Mouse (Mus musculus): ENCODE results near the gene Poln. TPM values are rescaled to one million over a fixed set of nuclear protein-coding genes. Genes with fewer than 3 reads are reported as not detected.

Gene Poln
- 1 to 10 TPM in 1 of 2 experiments, under 1 TPM in 1; 0.98 to 2.0 TPM for total RNA-seq (2021)
- long read RNA-seq, experiment 1, partial matches to known transcripts = 0 of 1 reads
- long read RNA-seq, experiment 1, other reads (novel, unspliced or antisense) = 1 of 1 reads
- long read RNA-seq, experiment 2 = 0 reads

DNA sequence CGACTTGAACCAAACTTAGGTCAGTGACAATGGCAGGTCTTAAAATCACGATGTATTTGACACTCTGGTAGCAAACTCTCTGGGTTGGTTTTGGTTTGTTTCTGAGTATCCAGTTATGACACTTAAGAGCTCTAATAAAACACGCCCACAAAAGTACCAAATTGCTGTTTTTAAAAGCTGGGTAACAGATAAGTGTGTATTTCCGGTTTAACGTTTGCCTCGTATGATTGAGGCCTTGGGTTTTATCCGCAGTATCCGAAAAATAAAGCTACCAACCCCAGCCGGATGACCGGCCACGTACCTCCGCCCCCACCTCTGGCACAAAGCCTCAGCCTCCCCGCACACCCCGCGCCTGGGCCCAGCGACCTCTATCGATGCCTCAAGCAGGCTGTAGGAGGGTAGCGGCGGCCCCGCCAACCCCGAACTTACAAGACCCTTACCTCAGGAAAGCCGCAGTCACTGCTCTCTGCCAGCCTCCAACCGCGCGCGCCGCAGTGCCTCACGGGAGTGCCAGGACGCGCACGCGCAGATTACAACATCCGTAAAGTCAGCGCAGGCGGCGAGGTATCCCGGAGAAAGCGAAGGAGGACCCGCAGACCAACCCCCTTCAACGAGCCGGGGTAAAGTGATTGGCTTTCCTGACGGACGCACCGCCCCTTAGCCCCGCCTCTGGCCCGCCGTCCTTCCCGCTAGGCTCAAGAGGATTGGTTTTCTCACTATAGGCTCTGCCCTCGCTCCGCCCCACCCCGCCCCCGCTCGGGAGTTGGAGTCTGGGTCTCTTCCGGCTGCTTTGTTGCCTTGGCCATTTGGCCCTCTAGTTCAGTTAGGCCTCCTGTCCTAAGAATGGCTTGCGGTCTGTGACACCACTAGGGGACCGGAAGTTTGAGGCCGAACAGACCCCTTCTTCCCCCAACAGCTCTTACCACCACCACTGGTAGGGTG, at the start of gene Poln, which contains the start of gene Haus3:
Gene Poln (minus strand): TSS at position 499 of the 942 bp plus-strand sequence.
Gene Haus3 (minus strand): TSS at position 578 of the 942 bp plus-strand sequence.
- peak; percentile 96 for DNase-seq
- intact Hi-C loops (cut with DNase I) = no loop called here

DNA sequence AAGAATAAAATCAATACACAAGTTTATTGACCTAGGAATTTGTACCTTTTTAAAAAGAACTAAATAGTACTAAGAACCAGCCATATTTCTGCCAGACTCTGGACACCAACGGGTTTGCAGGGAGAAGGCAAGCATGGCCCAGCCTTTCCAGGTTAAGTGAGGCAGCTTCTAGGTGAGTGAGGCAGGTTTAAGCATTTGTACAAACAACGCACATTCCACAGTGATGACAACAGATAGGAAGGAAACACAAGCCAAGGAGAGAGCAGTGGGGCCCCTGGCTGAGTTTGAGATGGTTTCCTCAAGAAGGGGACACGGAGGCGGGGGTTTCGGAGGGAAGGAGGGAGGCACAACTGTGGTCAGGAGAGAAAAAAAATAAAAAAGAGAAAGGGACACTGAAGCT, 49.4 kb upstream of the Poln start:
- intact Hi-C loops (cut with DNase I) = loop anchor here (10.0 kb wide), 1 partner anchor 116 kb away; the partner anchor contains the start of gene Rnf4
- DNase-seq = no peak

DNA sequence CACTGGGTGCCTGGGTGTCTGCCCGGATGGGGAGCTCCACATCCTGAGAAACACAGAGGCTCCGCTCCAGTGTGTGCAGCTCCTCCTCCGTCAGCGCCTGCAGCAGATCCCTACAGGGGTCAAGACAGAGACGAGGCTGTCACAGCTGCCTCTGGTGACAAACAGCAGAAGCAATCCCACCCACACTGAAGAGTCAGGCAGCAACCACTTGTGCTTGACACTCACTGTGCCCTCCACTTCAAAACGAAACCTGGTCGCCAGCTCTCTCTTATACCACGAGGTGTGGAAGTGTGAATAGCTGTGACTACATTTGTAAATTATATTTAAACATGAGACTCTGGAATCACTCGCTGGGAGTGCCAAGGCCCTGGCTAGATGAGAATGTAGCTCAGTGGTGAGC, 48.5 kb upstream of the Poln start:
- intact Hi-C loops (cut with DNase I) = loop anchor here (10.0 kb wide), 1 partner anchor 117 kb away; the partner anchor contains the start of gene Rnf4
- DNase-seq = peak in 1 of 2 experiments; percentile 14

DNA sequence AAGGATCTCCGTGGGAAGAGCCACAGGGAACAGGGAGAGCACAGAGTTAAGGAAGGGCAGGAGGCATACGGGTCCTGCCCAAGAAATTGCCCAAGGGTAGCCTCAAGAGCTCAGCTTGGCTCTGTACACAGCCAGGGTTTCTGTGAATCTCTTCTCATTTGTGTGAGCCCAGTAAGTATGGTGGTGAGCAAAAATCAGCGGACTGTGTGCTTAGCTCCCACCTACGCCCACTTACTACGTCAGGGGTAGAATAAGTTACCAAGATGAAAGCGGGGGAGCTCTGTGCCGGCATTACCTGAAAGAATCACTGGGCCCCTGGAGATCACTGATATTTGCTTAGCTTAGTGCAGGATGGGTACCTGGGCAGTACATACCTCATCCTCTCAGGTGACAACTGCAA, 46.8 kb upstream of the Poln start:
- intact Hi-C loops (cut with DNase I) = loop anchor here (10.0 kb wide), 1 partner anchor 119 kb away; the partner anchor contains the start of gene Rnf4

DNA sequence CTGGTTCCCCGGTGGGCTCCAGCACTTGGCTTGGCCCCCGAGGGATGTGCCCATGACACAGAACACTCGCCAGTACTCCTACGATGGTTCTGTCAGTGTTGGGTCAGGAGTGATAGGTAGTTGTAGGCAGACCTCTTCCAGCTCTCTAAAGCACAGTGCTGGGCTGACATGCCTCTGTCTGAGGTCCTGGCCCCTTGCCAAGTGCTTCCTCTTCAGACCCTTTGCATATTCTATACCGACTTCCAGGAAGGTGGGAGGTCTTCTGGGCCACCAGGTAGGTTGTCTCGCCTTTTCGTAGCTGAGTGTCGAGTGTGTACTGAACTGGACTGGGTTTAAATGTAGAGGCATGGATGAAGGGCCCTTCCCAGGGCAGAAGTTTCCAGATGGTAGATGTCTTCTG, 44.4 kb upstream of the Poln start:
- DNase-seq = no peak
- intact Hi-C loops (cut with DNase I) = loop anchor here (10.0 kb wide), 1 partner anchor 121 kb away; the partner anchor contains the start of gene Rnf4

More for the DNA sequence above, 46.8 kb upstream of the Poln start:
- DNase-seq = no peak

DNA sequence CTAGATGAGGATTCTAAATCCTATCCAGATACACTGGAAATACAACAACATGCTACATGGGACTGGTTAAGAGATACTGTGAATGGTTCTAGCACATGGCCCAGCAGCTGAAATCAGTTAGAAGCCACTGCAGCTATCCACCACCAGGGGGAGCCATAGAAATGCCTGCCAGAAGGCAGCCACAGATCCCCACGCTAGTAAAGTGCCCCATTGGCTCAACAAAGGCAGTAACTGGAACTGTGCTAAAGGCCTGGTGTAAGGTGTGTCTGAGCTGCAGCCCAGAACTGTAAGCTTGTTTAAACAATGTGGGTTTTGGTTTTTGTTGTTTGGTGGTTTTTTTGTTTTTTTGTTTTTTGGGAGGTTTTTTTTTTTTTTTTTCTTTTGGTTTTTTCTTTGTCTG, 41.0 kb upstream of the Poln start:
- intact Hi-C loops (cut with DNase I) = loop anchor here (1.0 to 10.0 kb wide), 3 partner anchors 27 to 125 kb away; partner anchors contain the start of gene Rnf4
- DNase-seq = peak; percentile 76 to 87

DNA sequence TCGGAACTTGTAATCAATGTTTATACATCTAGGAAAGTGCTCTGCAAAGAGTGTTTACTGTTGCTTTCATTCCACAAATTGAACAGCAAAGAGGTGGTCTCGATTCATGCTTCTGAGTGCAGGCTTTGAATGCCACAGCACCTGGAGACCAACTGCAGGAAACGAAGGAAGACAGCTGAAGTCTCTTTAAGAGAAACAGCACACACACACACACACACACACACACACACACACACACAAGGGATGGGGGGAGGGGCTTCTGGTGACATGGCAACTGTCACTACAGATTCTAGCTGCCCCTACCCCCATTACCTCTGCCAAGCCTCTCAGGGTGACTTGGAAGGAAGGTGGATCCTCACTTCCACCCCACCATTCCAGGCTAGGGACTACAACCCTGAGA, 38.3 kb upstream of the Poln start:
- DNase-seq = no peak
- intact Hi-C loops (cut with DNase I) = no loop called here

DNA sequence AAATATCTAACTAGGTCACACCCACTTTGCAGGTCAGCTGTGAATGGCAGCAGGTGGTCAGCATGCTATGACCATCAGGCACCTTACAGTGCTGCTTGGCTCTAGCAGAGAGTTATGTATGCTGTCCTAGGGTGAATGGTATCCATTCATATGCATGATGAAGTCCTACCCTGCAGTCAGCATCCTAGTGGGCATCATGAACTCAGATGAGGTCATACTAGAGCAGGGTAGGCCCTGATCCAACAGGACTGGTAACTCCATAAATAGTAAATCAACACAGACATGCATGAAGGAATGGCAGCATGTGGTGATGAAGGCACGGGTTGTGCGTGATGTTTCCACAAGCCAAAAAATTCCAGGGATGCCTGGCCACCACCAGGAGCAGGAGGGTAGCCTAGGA, 36.5 kb upstream of the Poln start:
- no peak for DNase-seq
- intact Hi-C loops (cut with DNase I) = no loop called here

DNA sequence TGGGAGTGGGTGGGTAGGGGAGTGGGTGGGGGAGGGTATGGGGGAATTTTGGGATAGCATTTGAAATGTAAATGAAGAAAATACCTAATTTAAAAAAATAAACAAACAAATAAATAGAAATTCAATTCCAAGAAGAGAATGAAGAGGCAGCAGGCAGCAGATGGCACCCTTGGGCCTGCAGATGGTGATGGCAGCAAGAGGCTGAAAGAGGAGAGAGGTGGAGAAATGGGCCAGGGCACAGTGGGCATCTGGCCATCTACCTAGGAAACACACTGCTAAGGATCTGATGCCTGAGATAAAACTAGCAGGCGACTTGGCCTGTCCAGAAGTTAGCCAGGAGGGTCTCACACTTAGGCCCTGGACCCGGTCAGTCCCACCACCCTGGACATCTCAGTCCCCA, 35.7 kb upstream of the Poln start:
- intact Hi-C loops (cut with DNase I) = no loop called here
- no peak for DNase-seq

DNA sequence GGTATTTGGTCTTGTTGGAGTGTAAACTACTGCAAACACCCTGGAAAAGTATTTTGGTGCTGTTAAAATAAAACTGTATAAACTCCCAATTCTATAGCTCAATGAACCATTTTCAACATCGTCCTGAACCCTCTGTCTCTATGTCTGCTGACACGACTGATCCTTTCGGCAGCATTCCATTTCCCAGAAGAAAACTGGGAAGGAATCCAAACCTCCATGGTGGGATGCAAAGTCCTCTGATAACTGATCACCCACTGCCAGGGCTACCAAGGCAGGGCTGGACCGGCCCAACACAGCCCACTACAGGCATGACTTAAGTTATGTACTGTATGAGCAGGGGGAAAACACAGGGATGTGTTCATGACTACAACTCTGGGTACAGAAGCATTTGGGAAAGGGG, 32.8 kb upstream of the Poln start:
- intact Hi-C loops (cut with DNase I) = no loop called here
- DNase-seq = no peak

DNA sequence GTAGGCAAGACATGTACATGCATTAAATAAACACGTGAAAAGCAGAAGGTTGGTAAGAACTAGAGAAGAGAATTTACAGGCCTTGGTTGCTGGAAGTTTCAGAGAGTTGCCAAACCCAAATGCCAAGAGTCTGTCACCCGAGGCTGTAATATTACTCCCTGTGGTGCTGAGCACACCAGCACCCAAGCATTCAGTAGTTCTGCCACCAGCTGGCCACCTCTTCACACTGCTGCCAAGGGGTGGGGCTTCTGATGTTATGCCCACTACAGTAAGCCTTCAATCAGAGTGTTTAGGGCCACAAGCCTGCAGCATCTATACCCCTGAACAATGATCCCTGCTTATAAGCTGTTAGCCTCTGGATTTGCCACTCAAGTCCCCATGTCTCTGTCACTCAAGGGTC, 32.1 kb upstream of the Poln start:
- peak in 1 of 2 experiments; percentile 36 for DNase-seq
- intact Hi-C loops (cut with DNase I) = no loop called here

DNA sequence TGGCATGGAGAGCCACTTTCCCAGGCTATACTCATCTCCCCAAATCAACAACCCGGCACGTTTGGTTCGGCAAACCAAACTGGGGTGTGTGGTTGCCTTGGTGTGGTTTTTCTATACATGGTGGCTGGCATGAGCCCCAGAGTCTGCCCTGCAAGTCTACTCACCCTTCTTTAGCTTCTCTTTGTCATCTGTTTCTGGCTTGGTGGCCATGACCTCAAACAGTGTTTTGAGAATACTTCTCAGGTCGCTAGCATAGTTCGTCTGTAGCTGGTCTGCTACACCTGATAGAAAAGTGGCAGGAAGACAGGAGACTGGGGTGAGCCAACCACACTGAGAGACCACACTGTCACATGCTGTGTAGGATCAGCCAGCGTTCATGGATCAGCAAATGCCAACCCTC, 29.4 kb upstream of the Poln start:
- intact Hi-C loops (cut with DNase I) = loop anchor here (5.0 kb wide), 1 partner anchor 101 kb away; no protein-coding TSS in a partner anchor
- DNase-seq = no peak

DNA sequence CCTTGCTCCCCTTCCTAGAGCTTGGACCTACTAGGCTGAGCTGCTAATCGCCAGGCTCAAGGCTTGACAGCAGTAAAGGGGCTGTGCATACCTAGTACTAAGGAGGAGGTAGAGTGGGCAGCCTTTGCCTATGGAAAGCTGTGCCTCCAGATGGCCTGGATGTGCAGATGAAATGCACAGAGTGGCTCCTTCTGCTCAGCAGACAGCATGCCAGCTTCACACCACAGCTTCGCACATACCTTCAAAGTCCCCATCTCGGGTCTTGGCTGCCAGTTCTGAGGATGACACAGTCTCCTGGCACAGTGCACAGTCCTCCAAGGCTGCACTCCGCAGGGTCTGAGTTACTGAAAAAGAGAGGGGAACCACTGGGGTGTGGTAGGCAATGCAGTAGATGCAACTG, 28.0 kb upstream of the Poln start:
- no peak for DNase-seq
- intact Hi-C loops (cut with DNase I) = loop anchor here (5.0 kb wide), 1 partner anchor 100 kb away; no protein-coding TSS in a partner anchor

DNA sequence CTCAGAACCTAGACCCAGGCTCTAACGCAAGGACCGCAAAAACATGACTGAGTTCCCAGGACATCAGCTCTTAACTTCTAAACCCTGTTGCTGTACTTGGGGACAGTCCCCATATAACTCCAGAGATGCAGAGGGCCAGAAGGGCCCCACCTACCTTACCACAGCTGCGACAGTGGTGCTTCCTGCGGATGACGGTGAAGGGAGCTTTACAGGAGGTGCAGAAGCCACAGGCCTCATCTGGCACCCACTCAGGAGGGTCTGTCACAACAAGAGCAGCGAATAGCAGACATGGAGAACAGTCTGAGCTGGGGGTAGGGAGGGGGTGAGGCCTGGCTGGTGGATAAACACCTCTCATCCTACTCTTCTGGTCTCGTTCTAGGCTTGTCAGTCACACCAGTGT, 27.2 kb upstream of the Poln start:
- intact Hi-C loops (cut with DNase I) = loop anchor here (5.0 kb wide), 1 partner anchor 99 kb away; no protein-coding TSS in a partner anchor
- no peak for DNase-seq

DNA sequence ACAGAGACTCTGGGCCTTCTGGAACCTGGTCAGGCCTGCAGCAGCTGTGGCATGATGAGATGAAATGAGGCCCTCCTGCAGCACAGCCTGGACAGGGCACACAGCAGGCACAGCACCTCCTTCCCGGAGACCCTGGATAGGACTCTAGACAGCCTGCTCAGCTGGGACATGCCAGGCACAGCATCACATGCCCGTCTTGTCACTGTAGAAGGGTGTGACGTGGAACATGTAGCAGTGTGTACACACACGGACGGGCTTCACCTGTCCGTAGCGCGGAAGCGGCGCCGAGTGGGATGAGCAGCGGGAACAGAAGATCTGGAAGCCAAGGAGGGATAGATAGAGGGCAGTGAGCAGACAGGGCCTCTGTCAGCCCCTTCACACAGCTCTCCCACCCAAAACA, 26.5 kb upstream of the Poln start:
- intact Hi-C loops (cut with DNase I) = loop anchor here (5.0 kb wide), 1 partner anchor 98 kb away; no protein-coding TSS in a partner anchor

DNA sequence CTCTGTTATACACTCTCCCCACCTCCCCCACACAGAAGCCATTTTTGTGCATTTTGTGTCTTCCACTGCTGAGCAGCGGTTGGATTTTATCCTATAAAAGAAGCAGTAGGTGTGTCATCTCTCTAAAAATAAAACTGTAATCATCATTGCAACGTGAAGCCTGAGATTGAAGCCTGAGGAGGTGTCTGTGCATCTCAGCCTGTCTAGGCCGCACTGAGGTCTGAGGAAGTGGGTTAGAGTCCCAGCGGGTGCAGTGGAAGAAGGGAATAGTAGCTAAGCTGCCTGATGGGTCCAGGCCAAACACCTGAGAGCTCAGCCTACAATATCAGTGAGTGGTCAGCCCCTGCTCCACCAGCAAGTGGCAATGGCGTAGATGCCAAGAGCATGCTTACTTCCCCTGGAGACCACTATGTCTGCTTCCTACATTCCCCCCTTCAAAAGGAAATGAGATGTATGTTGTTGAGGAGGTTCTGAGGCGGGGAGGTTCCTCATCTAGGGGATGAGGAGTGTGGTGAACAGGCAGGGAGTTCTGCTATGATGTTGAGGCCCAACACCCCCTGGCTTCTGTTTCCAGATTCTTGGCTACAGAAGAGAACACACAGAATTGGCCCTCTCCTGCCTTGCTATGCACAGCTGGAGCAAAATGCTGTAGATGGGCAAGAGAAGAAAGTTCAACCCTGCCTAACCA, 25.9 kb upstream of the Poln start:
- DNase-seq = no peak
- intact Hi-C loops (cut with DNase I) = loop anchor here (5.0 kb wide), 2 partner anchors 48 to 98 kb away; no protein-coding TSS in a partner anchor

More for the DNA sequence above, 26.5 kb upstream of the Poln start:
- no peak for DNase-seq

DNA sequence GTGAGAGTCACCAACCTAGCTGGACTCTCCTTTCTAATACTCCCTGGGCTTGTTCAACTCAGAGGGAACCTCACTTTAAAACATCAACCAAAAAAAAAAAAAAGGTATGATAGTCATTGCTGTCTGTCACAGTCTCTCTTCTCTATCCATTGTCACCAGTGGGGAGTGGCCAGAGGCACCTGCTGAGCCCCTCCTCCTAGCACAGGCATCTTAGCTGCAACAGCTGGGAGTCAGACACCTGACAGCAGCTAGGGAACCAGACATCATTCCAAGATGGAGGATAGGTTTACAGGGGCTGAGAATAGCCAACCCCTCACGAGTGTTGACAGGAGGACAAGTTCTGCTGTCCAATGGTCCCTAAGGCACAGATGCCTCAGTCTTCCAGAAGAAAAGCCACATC, 25.2 kb upstream of the Poln start:
- no peak for DNase-seq
- intact Hi-C loops (cut with DNase I) = loop anchor here (5.0 kb wide), 1 partner anchor 47 kb away; no protein-coding TSS in a partner anchor

DNA sequence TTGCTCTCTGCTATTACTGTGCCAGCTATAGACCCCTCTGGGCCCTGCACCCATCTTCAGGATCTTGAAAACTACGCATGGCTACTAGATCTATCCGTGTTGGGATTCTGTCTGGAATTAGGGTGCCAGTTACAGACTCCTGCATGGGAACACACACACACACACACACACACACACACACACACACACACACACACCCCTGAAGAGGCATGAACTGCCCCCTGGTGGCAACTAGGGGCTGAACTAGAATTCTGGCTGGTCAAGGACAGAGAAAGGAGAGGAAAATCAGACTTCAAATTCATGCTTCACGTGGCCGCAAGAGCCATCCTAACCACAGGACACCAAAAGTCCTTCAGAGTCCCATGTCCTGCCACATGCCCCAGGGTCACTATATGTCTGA, 22.6 kb upstream of the Poln start:
- intact Hi-C loops (cut with DNase I) = loop anchor here (5.0 kb wide), 1 partner anchor 45 kb away; no protein-coding TSS in a partner anchor
- peak in 1 of 2 experiments; percentile 47 for DNase-seq

DNA sequence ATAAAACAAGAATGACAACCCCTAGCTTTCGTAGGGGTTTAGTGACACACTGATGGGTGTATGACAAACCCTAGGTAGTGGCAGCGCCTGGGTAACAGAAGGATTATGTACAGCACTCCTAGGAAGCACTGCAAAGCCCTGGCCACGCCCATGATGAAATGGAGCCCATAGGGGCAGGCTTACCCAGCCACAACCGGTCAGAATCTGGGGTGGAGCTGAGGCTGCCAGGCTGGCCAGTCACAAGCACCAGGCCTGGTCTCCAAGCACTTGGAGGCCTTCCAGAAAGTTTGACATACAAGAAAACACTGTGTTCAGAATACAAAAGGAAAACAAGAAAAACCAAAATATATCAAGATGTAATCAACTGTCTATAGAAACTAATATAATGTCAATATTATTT, 21.8 kb upstream of the Poln start:
- peak in 1 of 2 experiments; percentile 65 for DNase-seq
- intact Hi-C loops (cut with DNase I) = loop anchor here (5.0 kb wide), 1 partner anchor 44 kb away; no protein-coding TSS in a partner anchor

DNA sequence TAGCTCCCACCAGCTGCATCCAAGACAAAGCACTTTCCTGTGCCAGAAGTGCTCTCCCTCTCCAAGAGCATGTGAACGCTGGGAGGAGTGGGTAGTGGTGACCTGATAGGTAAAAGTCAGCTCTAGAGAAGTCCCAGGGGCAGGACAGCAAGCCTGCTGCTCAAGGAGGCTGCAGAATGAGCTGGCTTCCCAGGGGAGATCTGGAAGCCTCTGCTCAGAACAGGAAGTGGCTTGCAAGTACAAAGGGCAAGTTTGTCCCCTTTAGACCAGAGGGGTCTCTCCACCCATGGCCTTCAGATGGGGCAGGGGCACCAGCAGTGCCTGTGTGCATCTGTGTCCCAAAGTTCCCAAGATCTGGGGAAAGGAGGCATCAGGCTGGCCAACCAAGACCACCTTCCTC, 20.3 kb upstream of the Poln start:
- intact Hi-C loops (cut with DNase I) = no loop called here

More for the DNA sequence above, 20.3 kb upstream of the Poln start:
- DNase-seq = no peak

Measured in heart, postnatal 14 days (tissue).